Mouse (Mus musculus) C2C12 (cell line): ENCODE results near the gene Cyth1. TPM values are rescaled to one million over a fixed set of nuclear protein-coding genes. Genes with fewer than 3 reads are reported as not detected.

Experiments used
- H3K27me3 ChIP-seq: one replicate; pipeline ENCODE4 v1.6.1; 2011; ENCODE audit not compliant: control insufficient read depth, insufficient read depth, insufficient read length
- H3K36me3 ChIP-seq: one replicate; pipeline ENCODE4 v1.6.1; 2011; ENCODE audit not compliant: control insufficient read depth, insufficient read depth
- H3K4me3 ChIP-seq: one replicate; pipeline ENCODE4 v1.5.1; 2011; ENCODE audit warnings: mild to moderate bottlenecking, control low read depth; ENCODE audit not compliant: poor library complexity, insufficient read depth, severe bottlenecking
- H3K79me2 ChIP-seq: one replicate; pipeline ENCODE4 v1.6.1; 2011; ENCODE audit not compliant: control insufficient read depth, insufficient read depth
- H3K79me3 ChIP-seq: one replicate; pipeline ENCODE4 v1.6.1; 2011; ENCODE audit warnings: low read depth, control low read depth
- H3ac ChIP-seq: one replicate; pipeline ENCODE3; 2011; ENCODE audit warnings: low read depth; ENCODE audit not compliant: control insufficient read depth, insufficient read length
- CEBPB ChIP-seq: IDR thresholded peaks from one replicate; pipeline ENCODE4 v1.6.1; 2011; ENCODE audit warnings: low read depth, mild to moderate bottlenecking, control low read depth, moderate library complexity
- CTCF ChIP-seq: IDR thresholded peaks from one replicate; pipeline ENCODE4 v1.5.1; 2011; ENCODE audit not compliant: control insufficient read depth, insufficient read depth, insufficient read length
- FOSL1 ChIP-seq: IDR thresholded peaks from one replicate; pipeline ENCODE4 v1.8.0; 2011; ENCODE audit warnings: mild to moderate bottlenecking, low read length; ENCODE audit not compliant: poor library complexity, insufficient read depth, severe bottlenecking
- MAX ChIP-seq: IDR thresholded peaks from one replicate; pipeline ENCODE4 v1.6.1; 2011; ENCODE audit warnings: mild to moderate bottlenecking, control low read depth
- MYOD1 ChIP-seq: IDR thresholded peaks from one replicate; pipeline ENCODE4 v1.6.1; 2011; ENCODE audit warnings: low read depth; ENCODE audit not compliant: control insufficient read depth, insufficient read length
- MYOG ChIP-seq: IDR thresholded peaks from one replicate; pipeline ENCODE4 v1.6.1; 2011; ENCODE audit not compliant: control insufficient read depth, insufficient read length; ENCODE audit errors: extremely low read depth
- USF1 ChIP-seq: IDR thresholded peaks from one replicate; pipeline ENCODE4 v1.6.1; 2011; ENCODE audit warnings: low read depth, mild to moderate bottlenecking, control low read depth, moderate library complexity
- polyA plus RNA-seq: library from polyadenylated mRNA; unstranded; fragments of >200 nt; fragmentation: generic; extraction: Trizol; gene quantifications from one replicate; pipeline ENCODE4 v1.2.1, GENCODE M21; 2012; ENCODE audit warnings: missing spikeins

Gene Cyth1
- polyA plus RNA-seq, 1 experiment, result 7.9 TPM

DNA sequence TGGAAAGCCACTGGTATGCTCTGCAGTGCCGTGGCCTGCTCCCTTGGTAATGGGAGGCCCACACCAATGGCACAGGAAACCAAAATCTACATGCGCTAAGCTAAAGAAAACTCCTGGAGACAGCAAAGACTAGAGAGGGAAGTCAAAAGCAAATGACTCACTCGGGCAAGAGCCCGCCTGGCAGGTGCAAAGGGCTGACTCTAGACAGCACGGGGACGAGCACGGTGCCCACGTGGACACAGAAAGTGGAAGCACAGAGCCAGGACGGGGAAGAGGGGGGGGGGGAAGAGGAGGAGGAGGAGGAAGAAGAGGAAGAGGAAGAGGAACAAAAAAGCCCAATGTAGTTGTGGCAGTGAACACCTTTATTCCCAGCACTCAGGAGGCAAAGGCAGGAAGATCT is 26.7 kb upstream of the Cyth1 start:
- Histone ChIP-seq H3ac (no peak overlapping the region), H3K36me3 (peaks cover 94% of the 10 kb centered on the region), H3K79me2 (peaks cover 27% of the 10 kb centered on the region), H3K4me3 (no peak overlapping the region), H3K27me3 (no peaks in the 10 kb centered on the region), H3K79me3 (peaks cover 2% of the 10 kb centered on the region)
- TF ChIP-seq FOSL1 (no peak), CTCF (no peak), CEBPB (no peak), MYOD1 (no peak), USF1 (no peak), MAX (no peak), MYOG (no peak)

DNA sequence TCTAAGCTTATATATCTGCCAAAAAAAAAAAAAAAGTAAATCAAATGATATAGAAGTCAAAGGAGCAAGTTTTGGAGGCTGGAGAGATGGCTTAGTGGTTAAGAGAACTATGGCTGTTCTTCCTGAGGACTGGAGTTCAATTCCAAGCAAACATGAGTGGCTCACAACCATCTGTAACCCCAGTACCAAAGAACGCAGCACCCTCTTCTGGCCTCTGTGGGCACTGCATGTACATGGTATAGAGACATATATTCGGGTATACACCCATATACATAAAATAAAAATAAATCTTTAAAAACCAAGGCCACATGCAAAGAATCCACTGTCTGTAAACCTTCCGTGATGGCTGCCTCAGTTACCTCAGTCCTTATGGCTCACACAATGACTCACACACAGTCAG is 21.4 kb upstream of the Cyth1 start:
- Histone ChIP-seq H3ac (no peak overlapping the region), H3K4me3 (no peak overlapping the region), H3K79me2 (peaks cover 16% of the 10 kb centered on the region), H3K27me3 (no peaks in the 10 kb centered on the region), H3K36me3 (peaks cover 94% of the 10 kb centered on the region), H3K79me3 (peaks cover 2% of the 10 kb centered on the region)
- TF ChIP-seq CTCF, result no peak
- no peak for TF ChIP-seq MYOD1
- no peak for TF ChIP-seq MYOG
- TF ChIP-seq CEBPB, result no peak
- no peak for TF ChIP-seq MAX
- TF ChIP-seq USF1, result no peak
- TF ChIP-seq FOSL1, result no peak

DNA sequence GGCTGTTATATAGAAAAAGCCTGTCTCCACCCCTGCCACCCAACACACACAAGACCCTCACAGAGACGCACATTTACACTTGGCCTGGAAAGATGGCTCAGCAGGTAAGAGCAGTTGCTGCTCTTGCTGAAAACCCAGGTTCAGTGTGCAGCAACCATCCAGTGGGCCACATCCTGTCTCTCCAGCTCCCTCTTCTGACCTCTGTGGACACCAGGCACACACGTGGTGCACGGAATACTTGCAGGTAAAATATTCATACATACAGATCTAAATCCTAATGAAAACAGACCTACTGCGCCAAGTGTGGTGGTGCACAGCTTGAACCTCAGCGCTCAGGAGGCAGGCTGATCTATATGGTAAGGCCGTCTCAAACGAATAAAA is 18.3 kb upstream of the Cyth1 start:
- H3K4me3 ChIP-seq, result no peak overlapping the region
- peaks cover 94% of the 10 kb centered on the region for H3K36me3 ChIP-seq
- H3ac ChIP-seq, result no peak overlapping the region
- H3K79me2 ChIP-seq, result peaks cover 16% of the 10 kb centered on the region
- no peaks in the 10 kb centered on the region for H3K27me3 ChIP-seq
- TF ChIP-seq MYOG, result no peak
- no peak for TF ChIP-seq CTCF
- no peak for TF ChIP-seq MAX
- TF ChIP-seq FOSL1, result no peak
- no peak for TF ChIP-seq USF1
- TF ChIP-seq CEBPB, result no peak
- no peak for TF ChIP-seq MYOD1
- H3K79me3 ChIP-seq, result peaks cover 2% of the 10 kb centered on the region

GRCm38 (mm10) chr11:118266044-118266665 is 17.8 kb upstream of the Cyth1 start:
- no peaks in the 10 kb centered on the region for H3K27me3 ChIP-seq
- no peak for TF ChIP-seq MYOG
- no peak for TF ChIP-seq FOSL1
- TF ChIP-seq MYOD1, result no peak
- TF ChIP-seq CEBPB, result no peak
- TF ChIP-seq CTCF, result no peak
- no peak for TF ChIP-seq MAX
- TF ChIP-seq USF1, result no peak
- peaks cover 97% of the 10 kb centered on the region for H3K36me3 ChIP-seq
- H3ac ChIP-seq, result no peak overlapping the region
- peaks cover 16% of the 10 kb centered on the region for H3K79me2 ChIP-seq
- peaks cover 2% of the 10 kb centered on the region for H3K79me3 ChIP-seq
- no peak overlapping the region for H3K4me3 ChIP-seq

- H3ac ChIP-seq, result no peak overlapping the region
- peaks cover 16% of the 10 kb centered on the region for H3K79me2 ChIP-seq
- TF ChIP-seq CTCF (no peak), MAX (no peak), USF1 (no peak), CEBPB (no peak), MYOD1 (no peak), MYOG (no peak), FOSL1 (no peak)
- peaks cover 2% of the 10 kb centered on the region for H3K79me3 ChIP-seq
- H3K36me3 ChIP-seq, result peaks cover 97% of the 10 kb centered on the region
- no peak overlapping the region for H3K4me3 ChIP-seq
- no peaks in the 10 kb centered on the region for H3K27me3 ChIP-seq
Measured at GRCm38 (mm10) chr11:118265621-118266020, 17.2 kb upstream of the Cyth1 start.

- peaks cover 16% of the 10 kb centered on the region for H3K79me2 ChIP-seq
- peaks cover 98% of the 10 kb centered on the region for H3K36me3 ChIP-seq
- TF ChIP-seq USF1 (no peak), MYOG (no peak), CEBPB (no peak), CTCF (no peak), MYOD1 (no peak), MAX (no peak), FOSL1 (no peak)
- no peak overlapping the region for H3K4me3 ChIP-seq
- H3K79me3 ChIP-seq, result peaks cover 2% of the 10 kb centered on the region
- H3K27me3 ChIP-seq, result no peaks in the 10 kb centered on the region
- no peak overlapping the region for H3ac ChIP-seq
Measured at GRCm38 (mm10) chr11:118263146-118263545, 14.8 kb upstream of the Cyth1 start.
